Mouse (Mus musculus) cortical plate, adult 2 months (tissue): Measurements from ENCODE around the gene Smndc1. TPM values are rescaled to one million over a fixed set of nuclear protein-coding genes. Genes with fewer than 3 reads are reported as not detected.

Experiments used
- H3K27ac ChIP-seq: fragments of 200-500 bp; 2 replicates; pipeline ENCODE4 v1.5.1; 2012; ENCODE audit warnings: low read length, control low read depth, inconsistent platforms; ENCODE audit not compliant: insufficient read depth
- H3K4me1 ChIP-seq: fragments of 200-500 bp; 2 replicates; pipeline ENCODE4 v1.6.1; 2011; ENCODE audit warnings: low read length; ENCODE audit not compliant: control insufficient read depth, insufficient read depth
- H3K4me3 ChIP-seq: fragments of 200-500 bp; 2 replicates; pipeline ENCODE4 v1.5.1; 2011; ENCODE audit warnings: mild to moderate bottlenecking, low read length, control low read depth; ENCODE audit not compliant: insufficient read depth
- CTCF ChIP-seq: fragments of 200-500 bp; IDR thresholded peaks from 2 replicates; pipeline ENCODE4 v1.5.1; 2011; ENCODE audit warnings: mild to moderate bottlenecking, control low read depth, low read length; ENCODE audit not compliant: insufficient read depth; ENCODE audit errors: extremely low read depth
- POLR2A ChIP-seq: fragments of 200-500 bp; IDR thresholded peaks from 2 replicates; pipeline ENCODE4 v1.6.1; 2011; ENCODE audit warnings: mild to moderate bottlenecking, low read length, control low read depth; ENCODE audit not compliant: insufficient read depth; ENCODE audit errors: extremely low read depth
- polyA plus RNA-seq: library from polyadenylated mRNA; depleted of rRNA; stranded (reverse); fragments of >200 nt; gene quantifications from 2 replicates; pipeline ENCODE4 v1.2.3, GENCODE M21; 2012

The Smndc1 gene
- polyA plus RNA-seq, 1 experiment, result 19.9 TPM

GRCm38 (mm10) chr19:53425824-53426223 lies 35.4 kb upstream of the Smndc1 start:
- TF ChIP-seq CTCF (no peak), POLR2A (no peak)
- peaks cover 13% of the 10 kb centered on the region for H3K4me1 ChIP-seq
- no peak overlapping the region for H3K27ac ChIP-seq
- no peak overlapping the region for H3K4me3 ChIP-seq

GRCm38 (mm10) chr19:53424629-53425028 lies 34.3 kb upstream of the Smndc1 start:
- TF ChIP-seq CTCF (no peak), POLR2A (no peak)
- H3K4me3 ChIP-seq, result no peak overlapping the region

GRCm38 (mm10) chr19:53423816-53424465 lies 33.6 kb upstream of the Smndc1 start:
- Histone ChIP-seq H3K4me3 (no peak overlapping the region), H3K27ac (no peak overlapping the region), H3K4me1 (peaks cover 10% of the 10 kb centered on the region)
- no peak for TF ChIP-seq POLR2A
- no peak for TF ChIP-seq CTCF

More at GRCm38 (mm10) chr19:53424629-53425028, 34.3 kb upstream of the Smndc1 start:
- Histone ChIP-seq H3K4me1 (peaks cover 11% of the 10 kb centered on the region), H3K27ac (no peak overlapping the region)

GRCm38 (mm10) chr19:53423341-53423753 lies 33.0 kb upstream of the Smndc1 start:
- Histone ChIP-seq H3K4me3 (no peak overlapping the region), H3K27ac (no peak overlapping the region), H3K4me1 (peaks cover 5% of the 10 kb centered on the region)
- TF ChIP-seq CTCF, result no peak
- no peak for TF ChIP-seq POLR2A

- no peak overlapping the region for H3K27ac ChIP-seq
- TF ChIP-seq POLR2A (no peak), CTCF (no peak)
- H3K4me3 ChIP-seq, result no peak overlapping the region
- H3K4me1 ChIP-seq, result peaks cover 1% of the 10 kb centered on the region; the same call in 1 of the 2 replicates
Observed at GRCm38 (mm10) chr19:53422358-53423308, 32.3 kb upstream of the Smndc1 start.

- H3K4me3 ChIP-seq, result no peak overlapping the region
- H3K27ac ChIP-seq, result no peak overlapping the region
- no peak for TF ChIP-seq CTCF
- TF ChIP-seq POLR2A, result no peak
- no peaks in the 10 kb centered on the region for H3K4me1 ChIP-seq
Observed at GRCm38 (mm10) chr19:53421583-53422188, 31.3 kb upstream of the Smndc1 start.

- no peak for TF ChIP-seq POLR2A
- no peak for TF ChIP-seq CTCF
- Histone ChIP-seq H3K27ac (no peak overlapping the region), H3K4me1 (no peaks in the 10 kb centered on the region), H3K4me3 (peak overlapping the region; percentile 3; the same call in 1 of the 2 replicates)
Observed at GRCm38 (mm10) chr19:53420924-53421582, 30.7 kb upstream of the Smndc1 start.

GRCm38 (mm10) chr19:53419834-53420233 lies 29.5 kb upstream of the Smndc1 start:
- Histone ChIP-seq H3K4me1 (no peaks in the 10 kb centered on the region), H3K4me3 (no peak overlapping the region), H3K27ac (no peak overlapping the region)
- peak; percentile 40 for TF ChIP-seq CTCF
- no peak for TF ChIP-seq POLR2A

GRCm38 (mm10) chr19:53415198-53415597 lies 24.8 kb upstream of the Smndc1 start:
- no peak overlapping the region for H3K4me3 ChIP-seq
- peaks cover 4% of the 10 kb centered on the region for H3K4me1 ChIP-seq
- no peak for TF ChIP-seq POLR2A
- no peak for TF ChIP-seq CTCF
- no peak overlapping the region for H3K27ac ChIP-seq
